Mouse (Mus musculus): ENCODE measurements around the gene Asic1. TPM values are rescaled to one million over a fixed set of nuclear protein-coding genes. Genes with fewer than 3 reads are reported as not detected.
A peak's percentile ranks its signal among the peaks of the same experiment; 100 is the strongest.

Asic1 gene
- polyA plus RNA-seq, 1 experiment from 2014 or later = 51.7 TPM

GRCm38 (mm10) chr15:99703104-99703503, 32.9 kb downstream of the Asic1 start:
- Histone ChIP-seq H3K27me3 (ENCODE audit: control insufficient read depth, insufficient read depth, low read length) (no peaks in the 10 kb centered on the region), H3K4me1 (replicated peaks; ENCODE audit: control insufficient read depth, insufficient read depth, low read length) (peaks cover 24% of the 10 kb centered on the region), H3K27ac (peak overlapping the region; percentile 96), H3K9ac (peak overlapping the region; percentile 89), H3K9me3 (ENCODE audit: control insufficient read depth, low read length) (no peaks in the 10 kb centered on the region), H3K4me3 (replicated peaks; ENCODE audit: low read length) (peak overlapping the region; percentile 63), H3K4me2 (replicated peaks) (peak overlapping the region; percentile 98), H3K36me3 (replicated peaks; ENCODE audit: control insufficient read depth, insufficient read depth) (peaks cover 74% of the 10 kb centered on the region)
- WGBS = 55% methylated on average over 9 of the region's 9 CpGs
- ATAC-seq (ENCODE audit: low FRiP score) (no peak), DNase-seq (ENCODE audit: low spot score) (no peak)

- peak overlapping the region; percentile 98 for H3K4me2 ChIP-seq (replicated peaks)
- 62% methylated on average over 5 of the region's 5 CpGs for WGBS
- no peaks in the 10 kb centered on the region for H3K27me3 ChIP-seq (ENCODE audit: control insufficient read depth, insufficient read depth, low read length)
- DNase-seq (ENCODE audit: low spot score) (no peak), ATAC-seq (ENCODE audit: low FRiP score) (no peak)
- H3K4me1 ChIP-seq (replicated peaks; ENCODE audit: control insufficient read depth, insufficient read depth, low read length) = peaks cover 24% of the 10 kb centered on the region
- H3K4me3 ChIP-seq (replicated peaks; ENCODE audit: low read length) = peak overlapping the region; percentile 63
- peak overlapping the region; percentile 89 for H3K9ac ChIP-seq
- peaks cover 74% of the 10 kb centered on the region for H3K36me3 ChIP-seq (replicated peaks; ENCODE audit: control insufficient read depth, insufficient read depth)
- H3K9me3 ChIP-seq (ENCODE audit: control insufficient read depth, low read length) = no peaks in the 10 kb centered on the region
- peak overlapping the region; percentile 96 for H3K27ac ChIP-seq
These were observed 33.5 kb downstream of the Asic1 start for GRCm38 (mm10) chr15:99703676-99704040.

DNA sequence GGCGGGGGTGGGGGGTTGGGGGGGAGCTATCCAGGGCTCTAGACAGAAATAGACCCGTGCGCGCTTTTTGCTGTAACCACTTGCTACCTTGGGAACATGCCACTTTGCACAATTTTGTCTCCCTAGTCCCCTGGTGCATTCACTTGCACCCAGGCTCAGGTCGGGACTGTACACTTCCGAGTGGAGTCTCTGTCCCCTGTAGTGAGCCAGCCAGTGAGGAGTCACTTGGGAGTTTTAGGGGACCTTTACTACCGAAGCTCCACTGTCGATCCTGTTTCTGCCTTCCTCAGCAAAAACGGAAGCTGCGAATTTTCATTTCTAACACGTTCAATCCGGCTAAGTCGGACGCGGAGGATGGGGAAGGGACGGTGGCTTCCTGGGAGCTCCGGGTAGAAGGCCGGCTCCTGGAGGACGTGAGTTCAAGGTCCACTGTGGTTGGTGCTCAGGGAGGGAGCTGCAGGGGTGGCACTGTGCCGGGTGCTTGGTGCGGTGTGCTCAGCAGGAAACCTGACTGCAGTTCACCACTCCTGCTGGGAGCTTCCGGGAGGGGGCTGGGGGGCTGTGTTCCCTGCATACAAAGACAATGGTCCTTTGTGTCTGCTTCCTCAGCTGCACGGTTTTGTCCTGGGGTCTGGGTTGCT, 34.0 kb downstream of the Asic1 start:
- Histone ChIP-seq H3K4me1 (replicated peaks; ENCODE audit: control insufficient read depth, insufficient read depth, low read length) (peaks cover 24% of the 10 kb centered on the region), H3K9ac (peak overlapping the region; percentile 89), H3K36me3 (replicated peaks; ENCODE audit: control insufficient read depth, insufficient read depth) (peaks cover 74% of the 10 kb centered on the region), H3K27me3 (ENCODE audit: control insufficient read depth, insufficient read depth, low read length) (no peaks in the 10 kb centered on the region), H3K9me3 (ENCODE audit: control insufficient read depth, low read length) (no peaks in the 10 kb centered on the region), H3K4me2 (replicated peaks) (peak overlapping the region; percentile 98), H3K4me3 (replicated peaks; ENCODE audit: low read length) (peak overlapping the region; percentile 63), H3K27ac (peak overlapping the region; percentile 96)
- 9% methylated on average over 23 of the region's 23 CpGs for WGBS
- ATAC-seq (ENCODE audit: low FRiP score) (no peak), DNase-seq (ENCODE audit: low spot score) (peak; percentile 35)

GRCm38 (mm10) chr15:99704881-99705280, 34.7 kb downstream of the Asic1 start:
- Histone ChIP-seq H3K4me2 (replicated peaks) (peak overlapping the region; percentile 98), H3K36me3 (replicated peaks; ENCODE audit: control insufficient read depth, insufficient read depth) (peaks cover 74% of the 10 kb centered on the region), H3K4me3 (replicated peaks; ENCODE audit: low read length) (peak overlapping the region; percentile 63), H3K4me1 (replicated peaks; ENCODE audit: control insufficient read depth, insufficient read depth, low read length) (peaks cover 24% of the 10 kb centered on the region), H3K9me3 (ENCODE audit: control insufficient read depth, low read length) (no peaks in the 10 kb centered on the region), H3K27me3 (ENCODE audit: control insufficient read depth, insufficient read depth, low read length) (no peaks in the 10 kb centered on the region), H3K27ac (peak overlapping the region; percentile 96), H3K9ac (peak overlapping the region; percentile 89)
- DNase-seq (ENCODE audit: low spot score) (no peak), ATAC-seq (ENCODE audit: low FRiP score) (no peak)
- WGBS = 13% methylated on average over 7 of the region's 7 CpGs

- Histone ChIP-seq H3K4me3 (replicated peaks; ENCODE audit: low read length) (peak within 1 kb of the TSS; percentile 63), H3K9me3 (ENCODE audit: control insufficient read depth, low read length) (no peaks in the 10 kb centered on the region), H3K9ac (peak within 1 kb of the TSS; percentile 89), H3K36me3 (replicated peaks; ENCODE audit: control insufficient read depth, insufficient read depth) (peaks cover 74% of the 10 kb centered on the region), H3K4me2 (replicated peaks) (peak within 1 kb of the TSS; percentile 98), H3K27me3 (ENCODE audit: control insufficient read depth, insufficient read depth, low read length) (no peaks in the 10 kb centered on the region), H3K27ac (peak within 1 kb of the TSS; percentile 96), H3K4me1 (replicated peaks; ENCODE audit: control insufficient read depth, insufficient read depth, low read length) (peaks cover 24% of the 10 kb centered on the region)
- ATAC-seq (ENCODE audit: low FRiP score) (no peak), DNase-seq (ENCODE audit: low spot score) (peak; percentile 54)
- 65% methylated on average over 11 of the region's 11 CpGs for WGBS
These were observed 35.4 kb downstream of the Asic1 start, which contains the start of gene Gm17349 for GRCm38 (mm10) chr15:99705440-99706048. Gene Gm17349 (minus strand): TSS chr15:99705490.

GRCm38 (mm10) chr15:99708176-99708575, 38.0 kb downstream of the Asic1 start:
- no peak for ATAC-seq (ENCODE audit: low FRiP score)
- no peak overlapping the region for H3K27ac ChIP-seq
- WGBS = 97% methylated on average over 13 of the region's 13 CpGs
- H3K4me2 ChIP-seq (replicated peaks) = no peak overlapping the region
- DNase-seq (ENCODE audit: low spot score) = no peak
- peaks cover 19% of the 10 kb centered on the region for H3K4me1 ChIP-seq (replicated peaks; ENCODE audit: control insufficient read depth, insufficient read depth, low read length)
- peaks cover 97% of the 10 kb centered on the region for H3K36me3 ChIP-seq (replicated peaks; ENCODE audit: control insufficient read depth, insufficient read depth)
- no peaks in the 10 kb centered on the region for H3K27me3 ChIP-seq (ENCODE audit: control insufficient read depth, insufficient read depth, low read length)
- no peaks in the 10 kb centered on the region for H3K9me3 ChIP-seq (ENCODE audit: control insufficient read depth, low read length)
- H3K4me3 ChIP-seq (replicated peaks; ENCODE audit: low read length) = no peak overlapping the region
- no peak overlapping the region for H3K9ac ChIP-seq

GRCm38 (mm10) chr15:99710221-99711190, 40.3 kb downstream of the Asic1 start:
- H3K4me3 ChIP-seq (replicated peaks; ENCODE audit: low read length) = no peak overlapping the region

DNA sequence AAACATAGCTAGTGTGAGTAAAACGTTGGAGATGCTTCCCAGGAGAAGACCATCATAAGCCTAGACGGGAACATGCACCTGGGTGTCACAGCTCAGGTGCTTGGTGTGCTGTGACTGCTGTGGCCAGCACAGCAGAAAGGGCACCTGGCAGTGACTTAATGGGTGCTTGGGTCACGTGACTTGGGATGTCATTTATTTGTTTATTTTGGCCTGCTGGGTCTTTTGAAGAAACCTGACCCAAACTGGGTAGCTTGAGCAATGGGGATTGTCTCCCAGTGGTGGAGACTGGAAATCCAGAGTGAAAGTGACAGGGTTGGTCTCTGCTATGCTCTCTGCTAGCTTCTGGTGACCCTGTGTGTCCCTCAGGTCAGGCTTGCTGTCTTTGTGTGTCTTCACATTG, 41.3 kb downstream of the Asic1 start:
- ATAC-seq (ENCODE audit: low FRiP score) (no peak), DNase-seq (ENCODE audit: low spot score) (no peak)
- Histone ChIP-seq H3K4me1 (replicated peaks; ENCODE audit: control insufficient read depth, insufficient read depth, low read length) (peaks cover 11% of the 10 kb centered on the region), H3K36me3 (replicated peaks; ENCODE audit: control insufficient read depth, insufficient read depth) (peaks cover 91% of the 10 kb centered on the region), H3K27me3 (ENCODE audit: control insufficient read depth, insufficient read depth, low read length) (no peaks in the 10 kb centered on the region), H3K4me2 (replicated peaks) (no peak overlapping the region), H3K27ac (no peak overlapping the region), H3K9me3 (ENCODE audit: control insufficient read depth, low read length) (no peaks in the 10 kb centered on the region), H3K4me3 (replicated peaks; ENCODE audit: low read length) (no peak overlapping the region), H3K9ac (no peak overlapping the region)
- 78% methylated on average over 3 of the region's 3 CpGs for WGBS

More at GRCm38 (mm10) chr15:99710221-99711190, 40.3 kb downstream of the Asic1 start:
- no peak for DNase-seq (ENCODE audit: low spot score)
- peaks cover 2% of the 10 kb centered on the region; the same call in 1 of the 2 replicates for H3K4me1 ChIP-seq (replicated peaks; ENCODE audit: control insufficient read depth, insufficient read depth, low read length)
- 91% methylated on average over 10 of the region's 10 CpGs for WGBS
- H3K36me3 ChIP-seq (replicated peaks; ENCODE audit: control insufficient read depth, insufficient read depth) = peaks cover 96% of the 10 kb centered on the region
- no peak overlapping the region for H3K4me2 ChIP-seq (replicated peaks)
- H3K9ac ChIP-seq = no peak overlapping the region
- no peak overlapping the region for H3K27ac ChIP-seq
- no peaks in the 10 kb centered on the region for H3K9me3 ChIP-seq (ENCODE audit: control insufficient read depth, low read length)
- no peak for ATAC-seq (ENCODE audit: low FRiP score)
- no peaks in the 10 kb centered on the region for H3K27me3 ChIP-seq (ENCODE audit: control insufficient read depth, insufficient read depth, low read length)

Measured in hindbrain, embryonic 14.5 days (tissue).